Mouse (Mus musculus) cerebellum, postnatal 10 days (tissue): ENCODE results near the gene Erc2.

Experiments used
- DNase-seq, 2 experiments: peaks; one replicate each; pipeline ENCODE4 v3.0.0; 2021; ENCODE audit warnings: mixed read lengths in 2 of 2

Erc2 gene

DNA sequence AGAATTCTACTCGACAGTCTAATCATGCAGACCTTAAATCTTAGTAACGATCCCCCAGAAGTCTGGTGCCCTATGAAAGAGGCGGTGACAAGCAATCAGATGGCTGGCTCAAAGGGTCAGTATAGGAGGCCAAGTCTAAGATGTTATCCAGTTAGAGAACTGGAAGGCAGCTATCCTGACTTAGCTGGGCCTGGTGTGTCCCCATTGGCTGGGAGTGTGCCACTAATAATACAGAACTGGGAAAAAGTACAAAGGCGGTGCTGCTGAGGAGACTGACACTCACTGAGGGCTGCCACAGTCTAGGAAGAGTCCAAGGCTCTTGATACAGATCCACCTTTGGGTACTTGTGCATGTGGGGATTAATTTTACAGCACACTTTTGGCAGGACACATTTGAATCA, 581.6 kb downstream of the Erc2 start:
- no peak for DNase-seq

DNA sequence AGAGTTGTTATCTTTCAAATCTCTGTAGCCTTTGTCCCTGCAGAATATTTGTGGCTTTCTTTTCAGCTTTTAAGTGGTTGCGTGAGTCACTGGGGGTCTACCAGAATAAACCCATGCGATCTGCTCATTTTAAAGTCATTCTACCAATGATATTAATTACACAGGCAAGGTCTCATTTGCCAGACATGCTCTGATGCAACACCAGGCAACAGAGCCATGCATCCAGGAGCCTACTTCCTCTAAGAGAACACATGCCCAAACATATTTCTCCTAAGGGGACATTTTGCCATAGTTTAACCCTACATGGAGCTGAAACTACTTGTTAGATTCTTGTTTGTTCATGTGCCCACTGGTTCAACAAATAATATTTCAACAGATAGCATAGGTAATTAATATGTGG, 584.1 kb downstream of the Erc2 start:
- no peak for DNase-seq

DNA sequence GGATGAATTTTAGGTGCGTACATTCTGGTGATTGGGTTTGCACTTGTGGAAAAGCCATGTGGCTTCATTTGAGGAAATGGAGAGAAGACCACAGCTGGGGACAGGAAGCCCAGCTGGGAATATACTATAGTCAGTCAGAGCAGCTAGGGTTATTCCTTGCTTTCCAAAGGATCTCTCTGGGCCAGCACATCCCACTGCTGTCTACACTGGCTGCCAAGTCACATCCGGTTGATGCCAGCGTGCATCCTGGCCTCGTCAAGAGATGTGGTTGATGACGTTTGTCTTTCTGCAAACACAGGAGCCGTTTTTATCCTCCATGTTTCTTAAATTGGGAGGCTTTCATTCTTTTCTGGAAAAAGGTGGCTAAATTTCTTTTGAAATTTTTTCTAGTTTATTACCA, 603.3 kb downstream of the Erc2 start:
- DNase-seq, result peak in 1 of 2 experiments; percentile 17

DNA sequence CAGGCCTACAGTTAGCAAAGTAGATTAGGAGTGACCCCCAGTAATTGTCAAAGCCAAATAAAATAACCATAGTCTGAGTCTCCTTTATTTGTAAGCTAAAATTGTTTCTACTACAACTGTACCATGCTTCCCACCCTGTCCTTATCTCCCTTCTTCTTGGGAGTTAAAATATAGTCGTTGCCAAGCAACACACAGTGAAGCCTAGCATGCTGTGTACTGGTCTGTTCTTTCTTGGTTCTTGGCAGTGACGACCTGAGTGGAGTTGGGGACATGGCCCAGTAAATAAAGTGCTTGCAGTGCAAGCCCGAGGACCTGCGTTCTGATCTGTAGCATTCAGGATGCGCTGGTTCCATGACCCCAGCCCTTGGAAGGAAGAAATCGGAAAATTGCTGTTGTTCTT, 608.3 kb downstream of the Erc2 start:
- DNase-seq, result peak; percentile 23 to 30

DNA sequence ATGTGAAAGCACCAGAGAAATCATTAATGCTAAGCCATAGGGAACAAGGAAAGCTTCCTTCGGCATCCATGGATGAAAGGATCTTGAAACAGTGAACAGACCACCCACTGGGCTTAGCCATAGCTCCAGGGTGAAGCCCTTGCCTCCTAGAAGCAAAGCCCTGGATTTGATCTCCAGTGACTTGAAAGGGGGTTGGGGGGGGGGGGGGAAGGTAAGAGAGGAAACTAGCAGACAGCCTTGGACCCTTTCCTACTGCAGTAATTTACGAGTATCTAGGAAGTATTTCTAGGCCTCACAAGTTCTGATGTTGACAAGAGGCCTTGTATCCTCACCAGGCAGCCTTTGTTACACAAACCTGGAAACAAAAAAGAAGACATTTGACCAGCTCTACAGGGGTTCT, 609.0 kb downstream of the Erc2 start:
- DNase-seq, result no peak

DNA sequence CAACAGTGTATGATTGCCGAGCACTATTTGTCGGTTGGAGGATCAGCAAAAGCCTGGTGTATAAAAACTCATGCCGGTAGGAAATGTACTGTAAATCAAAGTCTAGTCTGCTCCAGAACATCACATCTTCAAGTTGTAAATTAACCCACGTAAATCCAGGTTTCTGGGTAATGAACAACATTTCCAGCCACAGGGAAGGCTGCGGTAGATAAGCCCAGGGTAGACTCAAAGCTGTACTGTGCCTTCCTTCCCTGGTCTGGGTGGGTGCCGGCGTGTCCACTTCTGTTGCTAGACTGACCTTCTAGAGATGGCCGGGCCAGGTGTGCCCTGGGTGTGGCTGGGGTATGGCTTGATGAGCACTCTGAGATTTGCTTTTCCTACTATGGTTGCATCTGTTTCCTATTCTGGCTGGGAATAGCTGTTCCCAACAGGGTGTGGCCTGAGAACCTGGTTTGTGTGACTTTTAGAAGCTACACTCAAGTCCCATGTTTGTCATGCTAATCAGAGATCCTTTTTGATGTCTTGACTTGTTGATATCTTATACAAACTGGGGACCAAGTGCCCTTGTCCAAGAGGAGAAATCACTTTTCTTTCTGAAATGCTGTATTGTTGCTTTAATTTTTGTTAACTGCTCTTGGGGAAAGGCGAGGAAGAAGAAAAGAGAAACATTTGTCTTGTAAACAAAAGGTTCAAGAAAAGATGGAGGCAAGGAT, 616.3 kb downstream of the Erc2 start:
- DNase-seq, result no peak

DNA sequence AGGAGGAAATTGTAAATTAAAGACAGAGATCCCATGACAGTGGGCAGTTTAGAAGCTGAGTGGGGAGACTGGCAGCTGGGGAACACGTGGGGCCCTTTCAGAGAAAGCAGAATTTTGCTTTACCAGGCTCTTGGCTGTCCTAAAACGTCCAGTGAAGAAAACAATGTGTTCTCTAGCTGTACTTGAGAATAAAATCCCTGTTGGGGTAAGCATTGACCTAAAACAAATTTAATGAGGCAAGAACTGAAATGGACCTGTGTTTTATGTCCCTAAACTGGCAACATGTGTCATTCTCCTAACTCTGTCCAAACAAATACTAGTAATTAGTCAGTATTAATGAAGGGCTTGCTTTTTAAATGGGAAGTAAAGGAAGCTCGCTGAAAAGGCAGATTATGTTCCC, 617.9 kb downstream of the Erc2 start:
- DNase-seq, result no peak

DNA sequence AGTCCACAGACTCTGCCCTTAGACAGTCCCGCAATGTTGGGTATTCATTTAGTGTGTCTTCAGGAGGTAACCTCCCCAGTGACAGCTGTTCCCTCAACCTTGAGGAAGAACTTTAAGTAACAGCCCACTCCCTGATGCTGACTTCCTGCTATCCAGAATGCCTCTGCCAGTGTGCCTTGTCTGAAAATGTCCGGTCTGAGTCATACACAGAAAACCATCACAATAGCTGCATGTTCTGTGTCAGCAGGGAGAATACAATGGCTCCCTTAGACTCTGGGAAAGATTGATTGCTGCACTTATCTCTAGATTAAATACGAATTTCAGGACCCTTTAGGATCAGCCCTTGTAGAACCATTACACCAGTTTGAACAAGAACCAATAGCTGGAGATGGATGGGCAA, 620.5 kb downstream of the Erc2 start:
- DNase-seq, result no peak

DNA sequence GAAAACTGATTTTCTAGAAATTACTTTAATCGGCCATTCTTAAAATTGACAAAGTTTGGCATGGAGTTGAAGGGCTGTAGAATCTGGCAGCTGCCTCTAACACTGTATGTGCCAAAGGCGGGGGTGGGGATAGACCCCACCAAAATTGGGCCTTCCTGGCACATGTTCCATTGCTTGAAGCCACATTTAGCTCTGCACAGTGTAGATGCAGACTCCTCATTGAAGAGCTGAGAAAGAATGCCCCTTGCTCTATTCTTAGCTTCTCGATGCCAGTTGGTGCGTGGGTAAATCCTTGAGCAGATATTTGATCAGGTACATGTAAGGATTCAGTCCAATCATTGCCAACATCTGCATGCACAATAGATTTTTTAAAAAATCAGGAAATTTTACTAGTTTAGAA, 621.2 kb downstream of the Erc2 start:
- no peak for DNase-seq

DNA sequence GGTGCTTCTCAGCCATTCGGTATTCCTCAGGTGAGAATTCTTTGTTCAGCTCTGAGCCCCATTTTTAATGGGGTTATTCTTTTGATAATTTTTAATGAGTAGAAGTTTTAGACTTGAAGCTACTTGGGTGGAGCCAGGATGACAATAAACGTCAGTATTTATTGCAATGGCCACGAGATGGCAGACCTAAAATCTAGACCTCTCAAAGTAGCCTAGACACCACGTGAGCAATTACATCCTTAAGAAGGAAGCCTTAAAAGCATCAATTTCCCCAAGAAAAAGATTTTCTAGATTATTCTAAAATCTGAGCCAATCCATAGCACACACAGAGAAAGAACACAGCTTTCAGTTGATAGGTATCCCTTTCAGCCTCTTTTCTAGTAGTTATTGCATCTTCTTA, 640.5 kb downstream of the Erc2 start:
- no peak for DNase-seq

DNA sequence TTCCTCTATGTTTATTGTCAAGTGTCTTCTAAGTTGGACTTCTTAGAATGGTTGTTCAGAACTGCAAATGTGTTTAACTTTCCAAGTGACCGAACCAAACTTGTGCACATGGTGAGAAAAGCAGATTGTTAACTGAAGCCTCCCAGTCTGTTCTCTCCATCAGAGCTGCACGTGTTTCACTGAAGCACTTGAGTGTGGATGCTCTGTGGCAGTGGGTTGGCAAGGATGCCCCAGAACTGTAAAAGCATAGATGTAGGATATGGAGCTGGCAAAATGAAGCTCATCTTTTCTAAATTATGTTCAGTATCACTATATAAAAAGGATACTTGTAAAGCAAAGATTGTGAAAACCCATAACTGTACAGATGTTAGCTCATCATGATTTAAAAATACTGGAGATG, 645.1 kb downstream of the Erc2 start:
- DNase-seq, result no peak

DNA sequence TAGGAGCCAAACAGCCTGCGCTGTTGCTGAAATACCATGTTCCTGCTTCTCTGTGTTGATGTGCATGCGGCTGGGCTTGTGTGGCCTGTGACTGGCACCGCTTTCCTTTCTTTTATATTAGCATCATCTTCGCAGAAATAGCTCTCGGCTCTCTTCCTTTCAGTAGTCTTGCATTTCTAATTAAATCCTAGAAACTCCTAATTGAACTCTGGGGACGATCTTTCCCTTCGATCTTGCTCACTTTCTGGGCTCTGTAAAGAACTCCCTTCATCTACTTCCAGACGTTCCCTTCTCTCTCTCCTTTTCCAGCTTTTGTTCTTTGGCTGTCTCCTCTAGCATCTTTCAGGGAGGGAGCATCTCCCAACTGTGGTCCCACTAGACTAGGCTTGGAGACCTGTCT, 649.6 kb downstream of the Erc2 start:
- no peak for DNase-seq

DNA sequence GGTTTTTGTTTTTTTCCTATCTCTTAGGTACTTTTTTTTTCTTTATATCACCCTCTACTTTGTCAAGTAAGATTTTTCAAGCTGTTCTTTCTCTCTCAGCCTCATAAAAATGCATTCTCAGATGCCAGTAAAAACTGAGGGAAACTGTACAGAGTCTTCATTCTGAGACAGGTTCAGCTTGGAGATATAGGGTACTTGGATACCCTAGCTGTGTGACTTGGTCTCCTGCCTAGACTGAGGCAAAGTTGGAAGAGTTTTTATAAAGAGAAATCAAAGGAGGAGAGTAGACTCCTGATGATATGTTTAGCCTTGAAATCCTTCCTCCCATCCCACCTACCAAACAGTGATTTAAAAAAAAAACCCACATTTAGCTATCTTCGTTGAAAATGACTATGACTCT, 651.4 kb downstream of the Erc2 start:
- no peak for DNase-seq

DNA sequence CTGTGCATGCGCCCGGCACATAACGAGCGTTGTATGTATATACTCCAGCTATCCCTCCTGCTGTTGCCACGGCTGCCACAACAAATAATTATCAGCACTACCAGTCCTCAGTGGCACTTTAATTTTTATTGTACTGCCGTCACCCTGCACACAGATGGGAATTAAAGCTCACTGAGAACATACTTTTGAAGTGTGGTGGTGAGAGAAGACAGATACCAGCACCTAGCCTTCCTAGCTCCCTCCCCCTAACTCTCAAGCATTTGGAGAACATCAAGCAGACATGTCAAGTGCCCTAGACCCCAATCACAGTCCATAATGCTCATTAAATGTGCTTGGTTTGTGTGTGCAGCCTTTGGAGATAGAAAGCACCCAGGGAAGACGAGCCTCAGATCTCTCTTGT, 652.6 kb downstream of the Erc2 start:
- no peak for DNase-seq

DNA sequence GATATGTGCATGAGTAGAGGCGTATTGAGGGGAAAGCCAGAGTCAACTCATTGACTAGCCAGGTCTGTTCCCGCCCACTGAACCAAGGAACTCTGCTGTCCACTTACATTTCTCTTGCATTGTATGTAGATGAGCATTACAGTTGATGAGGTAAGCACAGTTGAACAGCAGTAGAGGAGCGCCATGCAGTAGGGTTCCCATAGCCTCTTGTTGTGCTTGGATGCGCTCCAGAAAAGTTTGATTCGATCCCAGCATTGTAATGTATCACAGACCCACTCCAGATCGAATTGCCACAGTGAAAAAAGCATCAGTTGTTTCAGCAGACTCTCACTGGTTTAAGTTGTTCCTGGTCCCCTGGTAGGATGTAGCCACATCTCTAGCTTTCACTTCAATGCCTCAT, 656.7 kb downstream of the Erc2 start:
- no peak for DNase-seq

DNA sequence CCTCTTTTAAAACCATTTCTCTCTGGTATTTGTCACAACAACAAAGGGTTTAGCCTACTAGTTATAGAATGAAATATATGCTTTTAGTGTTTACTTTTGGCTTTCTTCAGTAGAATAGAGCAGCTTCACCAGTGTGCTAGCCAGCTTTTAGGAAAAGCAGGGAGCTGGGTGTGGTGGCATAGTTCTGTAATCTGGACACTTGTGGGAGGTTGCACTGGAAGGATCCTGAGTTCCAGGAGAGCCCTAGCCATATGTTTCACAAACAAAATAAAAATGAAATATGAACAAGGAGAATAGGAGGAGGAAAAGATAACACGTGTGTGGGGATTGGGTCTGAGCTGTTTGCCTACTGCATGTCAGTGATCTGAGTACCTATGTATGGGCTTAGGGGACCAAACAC, 658.1 kb downstream of the Erc2 start:
- DNase-seq, result no peak

DNA sequence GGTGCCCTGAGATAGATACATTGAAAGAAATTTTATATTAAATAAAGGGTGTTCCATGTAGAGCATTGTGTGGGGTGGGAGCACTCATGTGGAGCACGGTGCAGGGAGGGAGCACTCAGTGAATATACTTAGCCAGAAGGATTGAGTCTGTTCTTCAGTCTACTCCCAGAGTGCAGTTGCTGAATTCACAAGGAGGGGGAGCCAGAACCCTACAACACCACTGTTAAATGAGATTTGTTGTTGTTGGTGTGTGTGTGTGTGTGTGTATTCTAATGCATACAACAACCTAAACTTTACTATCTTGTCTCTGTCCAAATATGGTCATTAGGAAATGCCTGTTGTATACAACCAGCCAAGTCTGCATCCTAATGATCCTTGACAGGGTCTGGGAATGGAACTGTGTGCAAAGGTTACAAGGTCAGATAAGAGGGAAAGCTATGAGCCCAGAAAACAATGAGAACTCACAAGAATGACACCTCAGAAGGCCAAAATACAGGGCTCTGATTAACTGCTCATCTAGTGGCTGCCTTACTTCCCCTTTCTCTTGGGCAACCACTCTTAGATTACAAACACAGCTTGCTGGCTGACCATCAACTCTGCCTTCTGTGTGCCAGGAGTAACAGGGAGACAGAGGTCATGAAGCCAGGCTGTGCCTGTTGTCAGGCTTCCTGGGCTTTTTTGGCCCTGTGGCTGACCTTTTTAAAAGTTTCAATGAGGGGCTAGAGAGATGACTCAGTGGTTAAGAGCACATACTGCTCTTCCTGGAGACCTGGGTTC, 661.3 kb downstream of the Erc2 start:
- peak; percentile 25 to 29 for DNase-seq

DNA sequence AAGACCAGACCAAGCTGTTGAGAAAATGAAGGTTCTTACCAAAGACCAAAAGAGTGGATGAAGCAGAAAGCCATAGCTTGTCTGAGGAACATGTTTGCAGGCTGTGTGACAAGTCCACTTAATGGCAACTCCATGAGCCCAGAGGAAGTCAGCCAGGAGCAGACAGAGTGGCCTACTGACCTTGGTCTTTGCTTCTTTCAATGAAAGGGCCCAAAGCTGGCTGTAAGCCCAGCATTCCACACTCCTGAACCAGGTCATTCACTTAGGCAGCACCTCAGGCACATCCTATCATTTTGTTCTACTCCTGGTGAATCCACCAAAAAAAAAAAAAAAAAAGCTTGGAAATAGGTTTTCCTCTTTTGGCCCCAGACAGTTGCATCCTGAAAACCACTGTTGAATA, 664.3 kb downstream of the Erc2 start:
- DNase-seq, result no peak

DNA sequence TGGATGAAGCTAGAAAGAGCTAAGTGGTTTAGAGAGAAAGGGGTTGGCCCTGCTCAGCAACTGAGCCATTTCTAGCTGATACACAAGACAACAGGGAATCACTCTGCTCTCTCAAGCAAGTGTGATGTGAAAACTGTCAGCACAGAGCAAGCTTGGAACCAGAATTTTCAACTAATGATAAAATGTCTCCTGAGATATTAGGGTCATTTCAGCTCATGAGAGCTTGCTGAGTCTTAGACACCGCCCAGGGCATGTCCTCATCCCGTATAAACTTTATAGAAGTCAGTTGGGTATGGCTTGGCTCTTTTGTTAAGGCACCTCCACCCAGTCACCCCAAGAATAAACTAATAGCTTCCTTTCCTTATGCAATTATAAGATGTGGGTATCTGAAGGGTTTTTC, 666.0 kb downstream of the Erc2 start:
- DNase-seq, result no peak

DNA sequence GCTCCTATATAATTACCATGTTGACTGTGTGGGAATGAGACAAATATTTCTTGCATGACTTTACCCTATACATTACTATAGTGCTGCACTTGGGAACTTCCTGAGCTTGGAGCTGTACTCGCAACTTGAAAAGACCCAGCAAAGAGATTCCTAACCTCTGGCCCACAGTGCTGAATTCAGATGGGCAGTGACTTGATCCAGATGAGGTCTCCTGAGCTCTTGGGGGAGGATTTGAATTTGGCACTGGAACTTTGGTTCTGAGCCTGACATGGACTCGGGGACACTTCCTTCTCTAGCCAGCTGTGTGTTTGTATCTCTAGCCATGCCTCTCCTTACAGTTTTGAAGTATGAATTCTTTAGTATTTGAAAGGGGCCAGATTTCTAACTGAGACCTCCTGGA, 666.7 kb downstream of the Erc2 start:
- no peak for DNase-seq

DNA sequence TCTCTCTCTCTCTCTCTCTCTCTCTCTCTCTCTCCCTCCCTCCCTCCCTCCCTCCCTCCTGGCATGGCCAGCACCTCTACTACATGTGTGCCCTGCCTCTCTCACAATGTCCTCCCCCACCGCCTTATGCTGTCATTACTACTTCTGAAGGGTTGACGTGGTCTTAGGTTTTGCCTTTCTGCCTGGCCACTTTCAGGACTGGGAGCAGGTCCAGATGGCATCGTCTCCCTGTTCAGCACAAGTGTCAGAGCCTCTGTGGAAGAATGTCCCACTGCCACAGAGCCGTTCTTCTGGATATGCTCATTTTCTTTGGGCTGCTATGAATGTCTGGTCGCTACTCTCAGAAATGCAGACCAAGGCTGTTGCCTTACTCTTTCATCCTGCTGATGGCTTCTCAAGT, 671.7 kb downstream of the Erc2 start:
- peak; percentile 45 to 57 for DNase-seq

DNA sequence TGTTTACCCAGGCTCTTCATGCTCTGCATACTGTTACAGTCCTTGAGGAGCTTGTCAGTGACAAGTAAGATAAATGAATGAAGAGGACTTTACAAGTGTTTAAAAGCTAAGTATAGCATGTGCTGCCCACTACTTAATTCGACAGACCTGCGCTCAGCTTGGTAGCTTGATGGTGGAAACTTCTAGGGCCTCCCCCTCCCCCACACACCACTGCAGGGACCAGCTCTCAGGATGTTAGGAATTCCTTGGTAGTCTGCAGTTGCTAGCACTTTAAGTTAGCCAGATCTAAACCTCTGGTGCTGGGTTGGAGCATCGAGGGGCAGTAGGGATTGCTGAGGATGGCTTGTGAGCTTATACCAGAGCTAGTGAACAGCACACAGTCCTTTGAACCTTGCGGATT, 672.9 kb downstream of the Erc2 start:
- no peak for DNase-seq

DNA sequence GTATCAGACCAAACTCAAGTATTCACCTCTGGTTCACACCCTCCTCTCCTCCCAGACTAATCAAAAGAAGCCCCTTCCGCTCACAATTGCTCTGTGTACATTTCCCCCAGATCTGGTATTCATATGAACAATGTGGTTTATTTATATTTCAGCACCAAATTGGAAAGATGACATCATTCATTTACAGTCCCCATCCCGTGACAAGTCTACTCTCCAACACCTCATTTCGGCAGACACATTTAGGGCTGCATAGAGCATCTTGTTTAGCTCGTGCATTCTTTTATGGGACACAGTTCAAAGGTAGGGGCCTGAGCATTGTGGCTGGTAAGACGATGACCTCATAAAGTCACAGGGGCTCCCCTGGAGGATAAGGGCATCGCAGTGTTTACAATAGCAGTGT, 677.9 kb downstream of the Erc2 start:
- no peak for DNase-seq

DNA sequence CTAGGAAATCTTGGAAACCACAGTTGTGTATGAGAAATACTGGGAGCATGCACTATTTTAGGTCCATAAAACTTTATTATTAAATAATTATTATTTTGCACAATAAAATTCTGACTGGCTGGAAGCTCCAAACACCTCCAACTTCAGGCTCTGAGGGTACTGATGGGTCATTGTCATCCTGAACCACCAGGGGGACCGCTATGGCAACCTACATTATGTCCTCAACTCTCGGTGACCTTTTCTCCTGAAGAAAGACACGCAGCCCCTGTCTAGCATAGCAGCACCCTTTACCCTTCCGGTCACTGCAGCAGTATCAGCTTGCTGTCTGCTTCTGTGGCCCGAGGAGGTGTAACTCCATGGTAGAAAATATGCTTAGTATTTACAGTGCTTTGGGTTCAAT, 679.0 kb downstream of the Erc2 start:
- DNase-seq, result no peak

DNA sequence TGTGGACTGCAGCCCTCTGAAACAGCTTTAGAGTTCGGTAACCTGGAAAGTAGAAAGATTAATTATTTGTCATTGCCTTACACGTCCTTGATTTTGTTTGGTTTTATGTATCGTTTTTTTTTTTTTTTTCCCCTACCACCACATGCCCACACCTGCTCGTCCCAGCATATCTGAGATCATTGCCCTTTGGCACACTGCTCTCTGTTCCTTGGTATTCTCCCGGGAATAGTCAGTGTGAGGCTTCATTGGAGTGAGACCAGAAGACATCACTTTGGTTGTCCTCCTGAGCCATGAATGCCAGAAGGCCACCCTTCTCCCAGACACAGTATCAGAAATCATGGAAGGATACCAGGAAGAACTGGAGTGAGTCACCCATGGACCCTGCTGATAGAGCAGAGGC, 681.9 kb downstream of the Erc2 start:
- DNase-seq, result no peak
